Mouse (Mus musculus): Measurements from ENCODE around the gene Cdk14.
A peak's percentile ranks its signal among the peaks of the same experiment; 100 is the strongest.

The Cdk14 gene

GRCm38 (mm10) chr5:4826886-4827285, 593.2 kb downstream of the Cdk14 start:
- DNase-seq, result no peak

- no peak for DNase-seq
These were observed 594.2 kb downstream of the Cdk14 start for GRCm38 (mm10) chr5:4825951-4826350.

- DNase-seq, result no peak
These were observed 595.0 kb downstream of the Cdk14 start for GRCm38 (mm10) chr5:4825076-4825475.

- DNase-seq, result no peak
These were observed 595.9 kb downstream of the Cdk14 start for GRCm38 (mm10) chr5:4824171-4824570.

GRCm38 (mm10) chr5:4822041-4822440, 598.1 kb downstream of the Cdk14 start:
- DNase-seq, result no peak

GRCm38 (mm10) chr5:4821368-4821771, 598.7 kb downstream of the Cdk14 start:
- DNase-seq, result no peak

GRCm38 (mm10) chr5:4816981-4817380, 603.1 kb downstream of the Cdk14 start:
- DNase-seq, result peak; percentile 41 to 56

GRCm38 (mm10) chr5:4814465-4815204, 605.5 kb downstream of the Cdk14 start:
- no peak for DNase-seq

- no peak for DNase-seq
These were observed 606.8 kb downstream of the Cdk14 start for GRCm38 (mm10) chr5:4813357-4813756.

- no peak for DNase-seq
These were observed 607.9 kb downstream of the Cdk14 start for GRCm38 (mm10) chr5:4812036-4812729.

- DNase-seq, result no peak
These were observed 614.9 kb downstream of the Cdk14 start for GRCm38 (mm10) chr5:4805228-4805627.

- DNase-seq, result no peak
These were observed 616.4 kb downstream of the Cdk14 start for GRCm38 (mm10) chr5:4803708-4804107.

- DNase-seq, result no peak
These were observed 618.1 kb downstream of the Cdk14 start for GRCm38 (mm10) chr5:4801971-4802370.

GRCm38 (mm10) chr5:4801096-4801850, 618.8 kb downstream of the Cdk14 start:
- no peak for DNase-seq

GRCm38 (mm10) chr5:4791219-4791618, 628.9 kb downstream of the Cdk14 start:
- DNase-seq, result no peak

GRCm38 (mm10) chr5:4790265-4790664, 629.8 kb downstream of the Cdk14 start:
- no peak for DNase-seq

GRCm38 (mm10) chr5:4788484-4788883, 631.6 kb downstream of the Cdk14 start:
- DNase-seq, result no peak

- DNase-seq, result no peak
These were observed 633.3 kb downstream of the Cdk14 start for GRCm38 (mm10) chr5:4786816-4787215.

GRCm38 (mm10) chr5:4778274-4778673, 641.8 kb downstream of the Cdk14 start:
- no peak for DNase-seq

- DNase-seq, result no peak
These were observed 643.6 kb downstream of the Cdk14 start for GRCm38 (mm10) chr5:4776495-4776894.

- DNase-seq, result no peak
These were observed 646.9 kb downstream of the Cdk14 start for GRCm38 (mm10) chr5:4773090-4773772.

GRCm38 (mm10) chr5:4770609-4771008, 649.5 kb downstream of the Cdk14 start:
- DNase-seq, result no peak

GRCm38 (mm10) chr5:4767896-4768295, 652.2 kb downstream of the Cdk14 start:
- DNase-seq, result no peak

All from cerebellum, postnatal 14 days (tissue).